Comparison of ENCODE assay signal across 17 mouse cellular contexts in genomic region chr4:129508834-129509600, GRCm38 (mm10). TPM values are rescaled to one million over a fixed set of nuclear protein-coding genes. Genes with fewer than 3 reads are reported as not detected.
DNase-seq lines count a peak whose midpoint lies in the region; ATAC-seq lines count a peak whose summit lies in the region.
"Had no signal": no experiment of that assay in that cellular context is flagged by ENCODE, and none has a peak within 500 bp of the region (broad histone marks: within the 10 kb centered on the region; RNA-seq: fewer than 3 reads in every experiment).

No protein-coding gene starts in this region.

- no peaks in the 10 kb centered on the region for H3K9me3 ChIP-seq in heart, embryonic 12.5 days (replicated peaks)
- no peaks in the 10 kb centered on the region for H3K9me3 ChIP-seq in neural tube, embryonic 12.5 days
- no peaks in the 10 kb centered on the region for H3K9me3 ChIP-seq in neural tube, embryonic 15.5 days (replicated peaks)
- no peaks in the 10 kb centered on the region for H3K9me3 ChIP-seq in stomach, embryonic 15.5 days
- H3K9me3 ChIP-seq: G1E; liver, embryonic 13.5 days had no signal

- no peak overlapping the region for H3K4me3 ChIP-seq in heart, embryonic 12.5 days
- no peak overlapping the region for H3K4me3 ChIP-seq in neural tube, embryonic 12.5 days
- no peak overlapping the region for H3K4me3 ChIP-seq in neural tube, embryonic 15.5 days (replicated peaks)
- H3K4me3 ChIP-seq in stomach, embryonic 15.5 days (replicated peaks), result no peak overlapping the region
- H3K4me3 ChIP-seq: erythroblast, embryonic 14.5 days; liver, embryonic 13.5 days had no signal

- H3K36me3 ChIP-seq in heart, embryonic 12.5 days, result no peaks in the 10 kb centered on the region
- no peaks in the 10 kb centered on the region for H3K36me3 ChIP-seq in neural tube, embryonic 12.5 days
- no peaks in the 10 kb centered on the region for H3K36me3 ChIP-seq in neural tube, embryonic 15.5 days
- H3K36me3 ChIP-seq in stomach, embryonic 15.5 days, result no peaks in the 10 kb centered on the region
- H3K36me3 ChIP-seq: G1E; liver, embryonic 13.5 days had no signal

- H3K4me2 ChIP-seq in heart, embryonic 12.5 days, result no peak overlapping the region
- H3K4me2 ChIP-seq in neural tube, embryonic 12.5 days (replicated peaks), result peak overlapping the region; percentile 12; the same call in 1 of the 2 replicates
- no peak overlapping the region for H3K4me2 ChIP-seq in neural tube, embryonic 15.5 days
- no peak overlapping the region for H3K4me2 ChIP-seq in stomach, embryonic 15.5 days
- H3K4me2 ChIP-seq: liver, embryonic 13.5 days had no signal

- DNase-seq in heart, postnatal 4 days, result no peak
- peak; percentile 46 to 49 for DNase-seq in kidney, postnatal 36 days
- DNase-seq in left cerebral cortex, adult 8-10 months (ENCODE audit: low spot score in 2 of 2), result no peak
- DNase-seq in c-Kit-positive CD71-positive TER-119-positive erythroid progenitor cells, embryonic 14.5 days (ENCODE audit: low spot score), result no peak
- DNase-seq: cerebellum, adult 9-11 months; liver, embryonic 13.5 days; thymus, postnatal 25 days had no signal

- 65% methylated on average over 15 of the region's 15 CpGs for WGBS in heart, embryonic 12.5 days
- WGBS in neural tube, embryonic 12.5 days, result 54% methylated on average over 15 of the region's 15 CpGs
- WGBS in neural tube, embryonic 15.5 days, result 42% methylated on average over 15 of the region's 15 CpGs
- 58% methylated on average over 15 of the region's 15 CpGs for WGBS in stomach, embryonic 15.5 days

- ATAC-seq in heart, embryonic 12.5 days (ENCODE audit: insufficient number of reproducible peaks, low FRiP score), result no peak
- no peak for ATAC-seq in neural tube, embryonic 12.5 days (ENCODE audit: low FRiP score, low read depth)
- no peak for ATAC-seq in neural tube, embryonic 15.5 days (ENCODE audit: low FRiP score)
- no peak for ATAC-seq in stomach, embryonic 15.5 days (ENCODE audit: insufficient read depth, low FRiP score, low read depth)

- no peak overlapping the region for H3K27ac ChIP-seq in heart, embryonic 12.5 days (ENCODE audit: poor library complexity, severe bottlenecking)
- no peak overlapping the region for H3K27ac ChIP-seq in neural tube, embryonic 12.5 days
- no peak overlapping the region for H3K27ac ChIP-seq in neural tube, embryonic 15.5 days (replicated peaks)
- H3K27ac ChIP-seq in stomach, embryonic 15.5 days, result peak overlapping the region; percentile 33; the same call in 1 of the 2 replicates
- H3K27ac ChIP-seq: liver, embryonic 13.5 days had no signal

- H3K4me1 ChIP-seq in heart, embryonic 12.5 days (replicated peaks), result peaks cover 44% of the 10 kb centered on the region
- peaks cover 43% of the 10 kb centered on the region for H3K4me1 ChIP-seq in neural tube, embryonic 12.5 days
- peaks cover 37% of the 10 kb centered on the region for H3K4me1 ChIP-seq in neural tube, embryonic 15.5 days
- peaks cover 17% of the 10 kb centered on the region for H3K4me1 ChIP-seq in stomach, embryonic 15.5 days

- 0 out of 2 replicates have a peak overlapping the region, but pooled peaks have one; percentile 2 for H3K9ac ChIP-seq in heart, embryonic 12.5 days
- H3K9ac ChIP-seq in neural tube, embryonic 12.5 days, result no peak overlapping the region
- no peak overlapping the region for H3K9ac ChIP-seq in neural tube, embryonic 15.5 days (replicated peaks)
- no peak overlapping the region for H3K9ac ChIP-seq in stomach, embryonic 15.5 days
- H3K9ac ChIP-seq: liver, embryonic 13.5 days had no signal

- no peaks in the 10 kb centered on the region for H3K27me3 ChIP-seq in heart, embryonic 12.5 days (replicated peaks)
- H3K27me3 ChIP-seq in neural tube, embryonic 12.5 days (replicated peaks), result 0 out of 2 replicates have a peak, but pooled peaks cover 3% of the 10 kb centered on the region
- no peaks in the 10 kb centered on the region for H3K27me3 ChIP-seq in neural tube, embryonic 15.5 days (replicated peaks)
- H3K27me3 ChIP-seq in stomach, embryonic 15.5 days (replicated peaks), result no peaks in the 10 kb centered on the region

RNA-seq across cellular contexts. Expression of gene Marcksl1, which starts 4.4 kb away (rescaled TPM):
- 515 and 518 TPM in 2 replicates for polyA plus RNA-seq in heart, embryonic 12.5 days (2016; fragmentation: Nextera tagmentation; extraction: Ambion mirVana)
- 10 to 100 TPM; 96.6 to 97.7 TPM for total RNA-seq in heart, postnatal 4 days (2021)
- polyA plus RNA-seq in neural tube, embryonic 12.5 days (2016; fragmentation: Nextera tagmentation; extraction: Ambion mirVana), result 2,122 and 2,278 TPM in 2 replicates
- 1,442 and 1,675 TPM in 2 replicates for polyA plus RNA-seq in neural tube, embryonic 15.5 days (2015; fragmentation: Nextera tagmentation; extraction: Ambion mirVana)
- 490 and 533 TPM in 2 replicates for polyA plus RNA-seq in stomach, embryonic 15.5 days (2015; fragmentation: Nextera tagmentation; extraction: Ambion mirVana)
- 10 to 100 TPM; 37.4 to 69.7 (median 61.1) TPM for total RNA-seq in left cerebral cortex, adult 8-10 months (2022)

RNA-seq across cellular contexts. Expression of gene Fam229a, which starts 18.0 kb away (rescaled TPM):
- 0.32 TPM in 1 of 2 replicates, not detected in the other for polyA plus RNA-seq in heart, embryonic 12.5 days (2016; fragmentation: Nextera tagmentation; extraction: Ambion mirVana)
- not detected for total RNA-seq in heart, postnatal 4 days (2021)
- polyA plus RNA-seq in neural tube, embryonic 12.5 days (2016; fragmentation: Nextera tagmentation; extraction: Ambion mirVana), result not detected in 2 replicates
- 0.38 and 0.93 TPM in 2 replicates for polyA plus RNA-seq in neural tube, embryonic 15.5 days (2015; fragmentation: Nextera tagmentation; extraction: Ambion mirVana)
- polyA plus RNA-seq in stomach, embryonic 15.5 days (2015; fragmentation: Nextera tagmentation; extraction: Ambion mirVana), result 0.26 TPM in 1 of 2 replicates, not detected in the other
- not detected for total RNA-seq in left cerebral cortex, adult 8-10 months (2022)
- total RNA-seq: adrenal gland, adult 18-20 months; G1E; granulocyte monocyte progenitor cell, adult 5-6 weeks; layer of hippocampus, adult 18-20 months; monocyte, adult 5-6 weeks had no signal
- polyA plus RNA-seq: G1E had no signal

RNA-seq across cellular contexts. Expression of gene Tssk3, which starts 18.2 kb away (rescaled TPM):
- polyA plus RNA-seq in heart, embryonic 12.5 days (2016; fragmentation: Nextera tagmentation; extraction: Ambion mirVana), result not detected in 2 replicates
- total RNA-seq in heart, postnatal 4 days (2021), result not detected
- polyA plus RNA-seq in neural tube, embryonic 12.5 days (2016; fragmentation: Nextera tagmentation; extraction: Ambion mirVana), result not detected in 2 replicates
- 0.19 and 0.27 TPM in 2 replicates for polyA plus RNA-seq in neural tube, embryonic 15.5 days (2015; fragmentation: Nextera tagmentation; extraction: Ambion mirVana)
- polyA plus RNA-seq in stomach, embryonic 15.5 days (2015; fragmentation: Nextera tagmentation; extraction: Ambion mirVana), result not detected in 2 replicates
- under 1 TPM; 0.38 to 0.60 (median 0.46) TPM for total RNA-seq in left cerebral cortex, adult 8-10 months (2022)
- total RNA-seq: adrenal gland, adult 18-20 months; granulocyte monocyte progenitor cell, adult 5-6 weeks; layer of hippocampus, adult 18-20 months; monocyte, adult 5-6 weeks had no signal
- polyA plus RNA-seq: erythroblast, embryonic 14.5 days; G1E had no signal

RNA-seq across cellular contexts. Expression of gene Hdac1, which starts 33.5 kb away (rescaled TPM):
- polyA plus RNA-seq in heart, embryonic 12.5 days (2016; fragmentation: Nextera tagmentation; extraction: Ambion mirVana), result 140 and 146 TPM in 2 replicates
- 10 to 100 TPM; 45.0 to 46.4 TPM for total RNA-seq in heart, postnatal 4 days (2021)
- polyA plus RNA-seq in neural tube, embryonic 12.5 days (2016; fragmentation: Nextera tagmentation; extraction: Ambion mirVana), result 179 and 192 TPM in 2 replicates
- 77.8 and 119 TPM in 2 replicates for polyA plus RNA-seq in neural tube, embryonic 15.5 days (2015; fragmentation: Nextera tagmentation; extraction: Ambion mirVana)
- 197 and 200 TPM in 2 replicates for polyA plus RNA-seq in stomach, embryonic 15.5 days (2015; fragmentation: Nextera tagmentation; extraction: Ambion mirVana)
- total RNA-seq in left cerebral cortex, adult 8-10 months (2022), result 10 to 100 TPM; 22.3 to 28.6 (median 25.9) TPM

RNA-seq across cellular contexts. Expression of gene Bsdc1, which starts 47.6 kb away (rescaled TPM):
- polyA plus RNA-seq in heart, embryonic 12.5 days (2016; fragmentation: Nextera tagmentation; extraction: Ambion mirVana), result 25.6 and 26.8 TPM in 2 replicates
- total RNA-seq in heart, postnatal 4 days (2021), result 10 to 100 TPM; 34.0 to 36.6 TPM
- polyA plus RNA-seq in neural tube, embryonic 12.5 days (2016; fragmentation: Nextera tagmentation; extraction: Ambion mirVana), result 31.9 and 33.1 TPM in 2 replicates
- 32.7 and 34.0 TPM in 2 replicates for polyA plus RNA-seq in neural tube, embryonic 15.5 days (2015; fragmentation: Nextera tagmentation; extraction: Ambion mirVana)
- 24.4 and 27.0 TPM in 2 replicates for polyA plus RNA-seq in stomach, embryonic 15.5 days (2015; fragmentation: Nextera tagmentation; extraction: Ambion mirVana)
- total RNA-seq in left cerebral cortex, adult 8-10 months (2022), result 10 to 100 TPM; 54.0 to 70.8 (median 55.5) TPM

Comparison
In these comparisons a context has a peak if more than half of its experiments do, and no peak if none do; other contexts are left out.
1. DNase-seq: peak in kidney, postnatal 36 days (2 of 2); none in heart, postnatal 4 days (single experiment), left cerebral cortex, adult 8-10 months (0 of 2) and c-Kit-positive CD71-positive TER-119-positive erythroid progenitor cells, embryonic 14.5 days (single experiment).